Mouse (Mus musculus) erythroblast, adult 5-6 weeks (primary cell): Measurements from ENCODE around the gene Ndufs2. TPM values are rescaled to one million over a fixed set of nuclear protein-coding genes. Genes with fewer than 3 reads are reported as not detected.

Experiments used
- ATAC-seq: replicated peaks from 2 replicates; pipeline ENCODE4 v1.8.0; 2016; ENCODE audit warnings: moderate number of reproducible peaks, mild to moderate bottlenecking, moderate TSS enrichment, inconsistent platforms; ENCODE audit not compliant: poor library complexity, low FRiP score, severe bottlenecking
- total RNA-seq, 2 experiments: library from RNA; stranded (forward) in 1 of 2; stranded (reverse) in 1 of 2; fragments of 150-400 nt in 1 of 2; fragments of 200-764, 138-1000 nt in 1 of 2; gene quantifications; 2 replicates each; pipeline versions ENCODE4 v1.2.3 to v1.2.4; 2015 to 2017; ENCODE audit warnings: low replicate concordance in 2 of 2

Gene Ndufs2
- total RNA-seq, 2 experiments from 2014 or later = 62.1 to 78.4 TPM

GRCm38 (mm10) chr1:171279721-171280120 lies 28.5 kb upstream of the Ndufs2 start:
- no peak for ATAC-seq

DNA sequence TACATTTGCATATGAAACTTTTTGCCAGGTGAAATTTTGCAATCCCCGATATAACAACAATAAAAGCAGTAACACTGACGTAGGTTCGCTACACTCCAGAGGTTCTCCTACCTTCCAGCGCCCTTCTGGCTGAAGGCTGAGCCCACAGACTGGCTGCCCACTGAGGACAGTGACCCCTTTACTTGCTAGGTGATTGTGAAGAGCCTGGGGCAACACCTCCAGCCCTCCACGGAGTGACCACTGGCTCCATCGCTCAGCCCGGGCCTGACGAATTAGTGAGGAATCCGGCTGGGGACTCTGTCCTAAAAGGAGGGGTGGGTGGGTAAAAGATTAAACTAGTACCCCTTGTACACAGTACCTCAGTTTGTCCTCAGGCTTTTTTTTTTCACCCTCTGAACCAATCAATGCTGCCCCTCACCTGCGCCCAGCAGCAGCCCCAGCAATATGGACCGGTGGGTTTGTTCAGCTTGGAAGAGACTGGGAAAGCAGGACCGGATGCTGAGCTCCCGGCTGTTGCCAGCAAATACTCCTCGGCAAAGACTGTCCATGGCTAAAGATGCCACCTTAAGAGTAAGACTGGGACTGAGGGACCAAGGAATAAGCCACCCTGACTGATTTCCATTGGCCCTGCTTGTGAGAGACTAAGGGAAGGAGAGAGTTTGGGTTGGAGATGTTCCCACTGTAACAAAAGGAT lies 28.0 kb upstream of the Ndufs2 start:
- ATAC-seq = no peak

DNA sequence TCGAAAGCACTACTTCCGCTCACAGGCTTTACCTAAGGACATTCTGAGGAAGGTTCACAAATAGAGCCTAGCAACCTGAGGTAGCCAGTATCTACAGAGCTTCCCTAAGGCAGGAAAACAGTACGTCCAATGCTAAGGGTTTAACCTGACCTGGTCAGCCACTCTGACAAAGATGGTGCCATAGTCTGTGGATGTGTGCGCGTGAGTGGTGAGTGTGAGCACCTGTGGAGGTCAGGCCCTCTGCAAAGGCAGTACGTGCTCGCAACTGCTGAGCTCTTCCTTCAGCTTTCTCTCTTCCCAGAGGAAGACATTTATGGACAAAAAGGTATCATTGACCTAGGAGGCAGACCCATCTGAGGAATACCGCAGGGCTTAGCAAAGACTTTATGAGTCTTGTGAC lies 27.2 kb upstream of the Ndufs2 start:
- ATAC-seq = no peak

DNA sequence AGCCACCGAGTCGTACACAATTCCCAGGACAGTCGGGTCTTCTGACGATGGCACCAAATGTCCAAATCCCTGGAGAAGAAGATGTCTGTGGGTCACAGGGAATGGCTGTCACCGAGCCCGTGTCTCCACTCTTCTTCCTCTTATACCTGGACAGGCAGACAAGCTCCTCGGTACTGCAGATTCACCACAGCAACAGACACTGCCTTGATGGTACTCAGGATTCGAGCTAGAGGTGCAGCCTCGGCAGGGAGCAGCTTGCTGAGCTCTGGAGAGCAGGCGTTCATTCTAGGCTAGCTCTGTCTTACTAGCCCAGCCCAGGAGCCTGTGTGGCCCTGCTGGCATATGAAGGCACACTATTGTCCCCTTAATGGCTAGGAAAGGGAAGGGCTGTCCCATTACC lies 26.5 kb upstream of the Ndufs2 start:
- ATAC-seq = no peak

DNA sequence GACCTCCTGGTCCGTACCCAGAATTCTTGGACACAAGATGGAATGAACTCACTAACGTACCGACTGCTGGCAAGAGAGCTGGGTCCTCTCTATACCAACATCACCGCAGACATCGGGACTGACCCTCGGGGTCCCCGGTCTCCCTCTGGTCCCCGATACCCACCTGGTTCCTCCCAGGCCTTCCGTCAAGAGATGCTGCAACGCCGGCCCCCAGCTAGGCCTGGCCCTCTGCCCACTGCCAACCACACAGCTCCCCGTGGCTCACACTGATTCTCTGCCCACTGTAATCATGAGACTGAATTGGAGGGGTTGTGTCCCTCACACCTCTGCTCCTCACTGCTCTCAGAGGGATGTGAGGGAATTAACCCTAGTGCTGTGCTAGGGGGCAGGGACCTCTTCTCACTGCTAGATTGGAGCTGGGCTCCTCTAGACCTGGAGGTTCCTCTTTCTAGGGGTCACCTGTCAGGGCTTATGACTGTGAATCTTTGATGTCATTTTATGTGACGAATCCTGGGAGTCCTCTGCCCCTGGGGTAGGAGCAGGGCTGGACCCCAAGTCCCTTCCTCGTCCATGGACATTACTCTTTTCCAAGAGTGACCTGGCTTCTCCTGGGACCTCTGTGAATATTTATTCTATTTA lies 25.0 kb upstream of the Ndufs2 start:
- no peak for ATAC-seq

DNA sequence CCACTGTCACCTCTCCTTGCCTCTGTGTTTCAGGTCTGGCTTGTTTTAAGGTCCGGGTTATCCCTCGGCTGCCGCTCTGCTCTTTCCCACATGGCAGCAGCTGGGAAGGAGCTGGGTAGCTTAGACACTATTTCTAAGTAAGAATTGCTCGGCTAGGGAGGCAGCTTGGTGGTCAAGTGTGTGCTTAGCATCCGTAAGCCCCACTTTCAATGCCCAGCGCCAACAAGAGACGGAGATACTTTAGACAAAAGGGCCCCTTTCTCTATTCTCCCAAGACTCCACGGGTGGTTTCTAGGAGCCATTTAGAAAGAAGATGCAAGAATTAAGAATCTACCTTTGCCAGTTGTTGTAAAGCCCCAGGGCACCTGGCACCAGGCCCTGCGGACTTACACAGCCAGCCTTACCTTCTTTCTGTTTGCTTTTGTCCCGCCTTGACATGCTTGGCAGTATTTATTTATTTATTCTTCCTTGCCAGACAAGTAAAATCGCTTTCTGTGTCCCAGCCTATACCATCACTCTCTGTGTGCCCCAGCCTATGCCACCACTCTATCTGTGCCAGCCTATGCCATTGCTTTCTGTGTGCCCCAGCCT lies 24.1 kb upstream of the Ndufs2 start:
- no peak for ATAC-seq

GRCm38 (mm10) chr1:171274171-171274570 lies 23.0 kb upstream of the Ndufs2 start:
- ATAC-seq = no peak

GRCm38 (mm10) chr1:171272086-171272485 lies 20.9 kb upstream of the Ndufs2 start:
- no peak for ATAC-seq

DNA sequence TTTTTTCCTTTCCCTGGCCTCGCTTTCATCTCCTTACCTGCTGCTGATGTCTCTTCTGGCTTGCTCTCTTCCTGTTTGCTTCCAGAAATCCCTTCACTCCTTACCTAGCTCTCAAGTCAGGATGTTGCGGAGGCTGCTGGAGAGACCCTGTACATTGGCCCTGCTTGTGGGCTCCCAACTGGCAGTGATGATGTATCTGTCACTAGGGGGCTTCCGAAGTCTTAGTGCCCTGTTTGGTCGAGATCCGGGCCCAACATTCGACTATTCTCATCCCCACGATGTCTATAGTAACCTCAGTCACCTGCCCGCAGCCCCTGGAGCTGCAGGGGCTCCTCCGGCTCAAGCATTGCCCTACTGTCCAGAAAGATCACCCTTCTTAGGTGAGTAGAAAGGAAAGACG lies 20.4 kb upstream of the Ndufs2 start:
- no peak for ATAC-seq

DNA sequence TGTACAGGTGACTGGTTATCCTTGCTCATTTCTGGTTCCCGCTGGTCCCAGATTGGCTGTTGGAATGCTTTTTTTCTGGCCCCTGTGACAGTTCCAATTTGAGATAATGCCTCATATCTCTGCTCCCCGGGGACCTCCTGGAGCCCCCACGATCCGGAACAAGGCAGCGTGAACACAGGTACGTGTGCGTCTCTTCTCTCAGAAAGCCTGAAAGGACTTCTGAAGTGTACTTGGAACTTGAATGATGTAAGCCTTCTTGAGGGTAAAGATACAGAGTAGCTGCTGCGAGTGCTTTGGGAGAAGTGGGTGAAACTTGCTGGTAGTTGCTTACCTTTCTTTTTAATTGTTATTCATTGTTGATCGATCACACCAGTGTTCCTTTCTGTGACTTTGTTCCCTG lies 20.0 kb upstream of the Ndufs2 start:
- no peak for ATAC-seq

DNA sequence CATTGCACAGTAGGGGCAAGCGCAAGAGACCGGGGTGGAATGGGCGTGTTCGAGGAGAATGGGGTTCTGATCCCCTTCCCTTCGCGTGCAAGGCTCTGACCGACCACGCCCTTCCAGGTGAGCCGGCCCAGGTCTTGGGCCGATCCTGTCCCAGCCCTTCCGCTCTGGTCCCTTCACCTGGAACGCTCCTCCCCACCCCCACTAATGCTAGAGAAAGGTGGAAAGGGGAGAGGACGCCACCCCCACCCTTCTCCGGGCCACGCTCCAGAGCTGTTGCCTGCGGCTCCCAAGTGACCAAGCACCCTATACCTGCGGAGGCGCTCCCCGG lies 19.3 kb upstream of the Ndufs2 start:
- ATAC-seq = peak; percentile 56

GRCm38 (mm10) chr1:171269848-171270572 lies 18.8 kb upstream of the Ndufs2 start, which contains the start of gene B4galt3:
TSS of gene B4galt3 (plus strand) at chr1:171270328.
- peak; percentile 95 for ATAC-seq

DNA sequence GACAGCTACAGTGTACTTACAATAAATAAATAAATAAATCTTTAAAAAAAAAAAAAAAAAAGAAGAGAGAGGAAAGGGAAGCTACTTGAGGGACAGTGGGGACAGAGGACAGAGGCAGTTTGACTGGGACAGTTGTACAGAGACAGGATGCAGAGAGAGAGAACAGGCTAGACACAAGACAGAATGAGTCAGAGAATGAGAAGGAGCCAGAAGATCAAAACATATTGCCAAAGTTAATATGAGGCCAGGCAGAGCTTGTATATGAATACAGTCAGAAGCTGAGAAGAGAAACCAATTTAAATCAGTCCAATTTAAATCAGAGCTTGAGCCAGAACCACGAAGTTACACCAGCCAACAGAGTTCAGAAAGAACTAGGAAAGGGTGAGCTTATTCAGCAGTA lies 17.2 kb upstream of the Ndufs2 start:
- ATAC-seq = no peak

DNA sequence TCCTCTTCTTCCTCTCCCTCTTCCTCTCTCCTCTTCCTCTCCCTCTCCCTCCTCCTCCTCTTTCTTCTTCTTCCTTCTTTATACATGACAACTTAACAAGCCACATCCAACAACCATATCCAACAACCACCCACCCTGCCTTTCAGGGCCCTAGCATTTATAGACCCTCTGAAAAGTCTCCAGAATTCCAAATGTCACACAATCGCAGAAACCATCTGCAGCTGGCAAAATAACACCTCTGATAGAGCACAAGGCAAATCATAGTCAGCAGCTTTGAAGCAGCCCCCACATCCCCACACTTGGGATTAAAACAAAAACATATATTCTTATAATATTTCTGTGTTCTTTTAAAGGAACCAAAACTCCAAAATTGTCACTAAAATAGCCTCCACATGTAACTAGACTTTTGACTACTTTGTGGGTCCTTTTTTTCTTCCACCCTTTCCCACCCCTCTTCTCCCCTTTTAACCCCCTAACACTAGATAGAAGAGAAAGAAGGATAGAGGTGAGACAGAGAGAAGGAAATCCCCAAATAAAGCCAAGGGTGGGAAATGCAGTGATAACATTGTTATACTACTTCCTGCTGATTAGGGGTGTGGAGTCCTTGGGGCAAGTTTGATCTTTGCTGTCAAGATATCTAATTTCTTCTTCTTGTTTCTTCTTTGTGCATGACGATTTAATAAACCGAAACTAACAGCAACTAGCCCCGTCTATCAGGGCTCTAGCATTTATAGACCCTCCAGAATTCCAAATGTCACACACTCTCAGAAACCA lies 15.0 kb upstream of the Ndufs2 start:
- ATAC-seq = no peak

- peak; percentile 78; the same call in 1 of the 2 replicates for ATAC-seq
Measured at GRCm38 (mm10) chr1:171263666-171264461, 12.7 kb upstream of the Ndufs2 start.

DNA sequence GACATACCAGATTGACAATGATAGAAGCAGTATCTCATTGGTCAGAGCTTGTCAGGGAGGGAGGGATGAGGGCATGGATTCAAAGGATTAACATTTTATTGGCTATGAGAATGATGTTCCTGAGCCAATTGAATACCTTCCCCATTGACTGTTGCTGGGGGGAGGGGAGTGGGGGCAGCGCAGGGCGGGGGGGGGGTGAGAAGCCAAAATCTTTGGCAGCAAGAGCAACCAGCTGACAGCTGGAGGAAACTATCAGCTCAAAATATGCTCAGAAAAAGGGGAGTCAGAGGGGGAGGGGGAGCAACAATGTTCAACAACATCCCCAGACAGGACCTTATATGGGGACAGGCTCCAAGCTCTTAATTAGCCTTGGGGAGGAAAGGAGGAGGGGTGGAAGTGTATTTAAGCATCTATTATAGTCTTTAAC lies 12.0 kb upstream of the Ndufs2 start:
- ATAC-seq = no peak

- no peak for ATAC-seq
Measured at GRCm38 (mm10) chr1:171262594-171263130, 11.5 kb upstream of the Ndufs2 start.

- ATAC-seq = no peak
Measured at GRCm38 (mm10) chr1:171260316-171260715, 9.1 kb upstream of the Ndufs2 start.

- ATAC-seq = no peak
Measured at GRCm38 (mm10) chr1:171258921-171259320, 7.7 kb upstream of the Ndufs2 start.
